Mouse (Mus musculus) hematopoietic stem cell, adult 5-6 weeks (primary cell): ENCODE measurements at regions not wholly inside any gene's neighbourhood (a gene's known extent, or its start where the extent isn't known, plus 50 kb on each side); places are given as distances from the start of the nearest gene placed in this dataset.

Source experiments
- ATAC-seq, 2 experiments: fragments of 125-278 bp in 1 of 2; replicated peaks in 1 of 2; 2 replicates each; pipeline ENCODE4 v1.8.0; 2016 to 2017; ENCODE audit warnings: inconsistent platforms in 2 of 2, mild to moderate bottlenecking in 2 of 2, moderate number of reproducible peaks in 2 of 2, low read depth in 1 of 2, moderate TSS enrichment in 1 of 2; ENCODE audit not compliant: low FRiP score in 2 of 2, poor library complexity in 2 of 2, severe bottlenecking in 2 of 2, insufficient read depth in 1 of 2, low TSS enrichment in 1 of 2

- no peak for ATAC-seq
These were observed 283.7 kb downstream of the Meis1 start for GRCm38 (mm10) chr11:18734904-18735664.

GRCm38 (mm10) chr11:18734075-18734474, 284.7 kb downstream of the Meis1 start:
- ATAC-seq: no peak

GRCm38 (mm10) chr11:18729742-18730141, 289.0 kb downstream of the Meis1 start:
- ATAC-seq: no peak

GRCm38 (mm10) chr11:18722770-18723169, 296.0 kb downstream of the Meis1 start:
- no peak for ATAC-seq

GRCm38 (mm10) chr11:18715851-18716126, 303.0 kb downstream of the Meis1 start:
- ATAC-seq: no peak

GRCm38 (mm10) chr11:18715050-18715850, 303.5 kb downstream of the Meis1 start:
- 0 out of 4 replicates have a peak, but pooled peaks of 1 of the 2 experiments have one; percentile 12 for ATAC-seq

GRCm38 (mm10) chr11:18714400-18714799, 304.4 kb downstream of the Meis1 start:
- no peak for ATAC-seq

GRCm38 (mm10) chr11:18712642-18713053, 306.1 kb downstream of the Meis1 start:
- no peak for ATAC-seq

GRCm38 (mm10) chr11:18709628-18710027, 309.2 kb downstream of the Meis1 start:
- no peak for ATAC-seq

- no peak for ATAC-seq
These were observed 337.2 kb downstream of the Meis1 start for GRCm38 (mm10) chr11:18681593-18681992.

GRCm38 (mm10) chr11:18676876-18677275, 341.9 kb downstream of the Meis1 start:
- ATAC-seq: 0 out of 4 replicates have a peak, but pooled peaks of 1 of the 2 experiments have one; percentile 32

GRCm38 (mm10) chr11:18670967-18671366, 347.8 kb downstream of the Meis1 start:
- ATAC-seq: no peak

- no peak for ATAC-seq
These were observed 349.5 kb downstream of the Meis1 start for GRCm38 (mm10) chr11:18669322-18669721.

GRCm38 (mm10) chr11:18656358-18656757, 362.4 kb downstream of the Meis1 start:
- no peak for ATAC-seq

- ATAC-seq: peak; percentile 49 to 64; a peak in 2 of 4 replicates
These were observed 386.6 kb downstream of the Meis1 start for GRCm38 (mm10) chr11:18631975-18632773.

GRCm38 (mm10) chr11:18631570-18631969, 387.2 kb downstream of the Meis1 start:
- ATAC-seq: no peak

GRCm38 (mm10) chr11:18621777-18622176, 397.0 kb downstream of the Meis1 start:
- ATAC-seq: no peak

GRCm38 (mm10) chr11:18604836-18605235, 413.9 kb downstream of the Meis1 start:
- ATAC-seq: no peak
